Mouse (Mus musculus) retina, adult 2 months (tissue): ENCODE data around the gene Ankrd31.
"Not testable (repeated sequence)": the region's sequence is repeated elsewhere in the genome, so short reads cannot be mapped to it uniquely, and the experiment has no call there.

ENCODE experiments used
- DNase-seq: peaks from one replicate; pipeline ENCODE4 v3.0.0-alpha.2; 2012; ENCODE audit warnings: low read depth, low spot score

Ankrd31 gene

DNA sequence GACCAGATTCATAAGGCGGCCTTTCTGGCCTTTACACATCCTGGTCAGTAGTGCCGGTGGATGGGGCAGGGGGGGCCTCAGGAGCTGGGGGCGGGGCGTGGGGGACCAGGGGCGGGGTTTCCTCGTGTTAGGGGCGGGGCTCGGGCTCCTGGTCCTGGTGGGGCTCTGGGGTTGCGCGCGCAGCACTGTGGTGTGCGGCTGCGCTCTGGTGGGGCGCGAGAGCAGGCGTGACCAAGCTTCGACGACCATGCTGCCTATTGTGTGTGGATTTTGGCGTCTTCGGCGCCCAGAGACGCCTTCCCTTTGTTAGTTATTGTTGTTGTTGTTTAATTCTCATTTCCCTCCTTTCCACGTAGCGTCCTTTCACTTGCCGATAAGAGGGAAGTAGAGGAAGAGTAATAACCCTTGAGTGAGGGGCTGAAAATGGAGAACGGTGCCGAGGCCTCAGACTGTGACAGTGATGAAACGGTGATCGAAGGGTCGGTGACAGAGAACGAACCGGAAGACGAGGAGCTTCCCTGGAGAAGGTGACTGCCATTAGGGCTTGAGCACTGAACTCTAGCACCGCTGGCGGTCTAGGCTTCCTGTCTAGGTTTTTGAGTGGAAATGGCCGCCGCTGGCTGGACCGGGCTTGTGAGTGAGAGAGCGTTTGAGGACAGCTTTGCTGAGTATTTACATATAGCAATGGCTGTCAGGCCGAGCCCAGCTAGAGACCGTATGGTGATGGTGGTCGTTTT is at the start of gene Ankrd31:
TSS of gene Ankrd31 (plus strand) at position 164 of the 737 bp plus-strand sequence.
- no peak for DNase-seq

GRCm38 (mm10) chr13:96702567-96703278 is 45.3 kb upstream of the Ankrd31 start:
- DNase-seq = no peak

- no peak for DNase-seq
Measured at GRCm38 (mm10) chr13:96709269-96710233, 38.5 kb upstream of the Ankrd31 start.

- DNase-seq = no peak
Measured at GRCm38 (mm10) chr13:96716311-96716710, 31.8 kb upstream of the Ankrd31 start.

DNA sequence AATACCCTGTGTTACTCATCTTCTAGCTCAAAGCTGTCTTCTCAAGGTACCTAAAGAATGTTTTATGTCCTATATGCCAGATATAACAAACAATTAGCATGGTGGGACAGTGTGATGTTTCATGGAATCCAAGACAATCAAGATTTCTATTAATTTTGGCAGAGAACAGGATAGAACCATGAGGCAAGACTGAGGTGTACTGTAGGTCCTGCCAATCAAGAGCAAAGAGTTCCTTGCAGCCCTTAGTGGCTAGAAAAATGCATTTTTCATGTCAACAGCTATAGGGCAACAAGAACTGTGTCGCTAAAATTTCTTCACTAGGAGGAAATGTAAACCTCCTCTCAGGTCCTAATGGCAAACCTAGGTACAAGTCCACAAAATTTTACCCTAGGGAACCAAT is 30.3 kb upstream of the Ankrd31 start:
- no peak for DNase-seq

DNA sequence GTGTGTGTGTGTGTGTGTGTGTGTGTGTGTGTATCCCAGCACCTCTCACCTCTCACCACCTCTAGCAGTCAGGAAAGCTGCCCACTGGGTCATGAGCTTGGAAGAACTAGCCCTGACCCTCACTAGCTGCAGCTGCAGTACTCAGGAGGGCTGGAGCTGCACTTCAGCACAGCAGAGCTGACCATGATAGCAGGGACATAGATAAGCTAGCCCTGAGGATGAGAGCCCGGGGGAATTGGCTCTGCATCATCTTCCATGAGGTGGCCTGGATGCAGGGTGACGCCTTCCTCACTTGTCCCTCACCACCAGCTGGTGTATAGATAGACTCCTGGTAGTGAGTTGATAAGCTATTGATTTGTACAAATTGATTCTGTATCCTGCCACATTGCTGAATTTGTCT is 28.1 kb upstream of the Ankrd31 start:
- no peak for DNase-seq

DNA sequence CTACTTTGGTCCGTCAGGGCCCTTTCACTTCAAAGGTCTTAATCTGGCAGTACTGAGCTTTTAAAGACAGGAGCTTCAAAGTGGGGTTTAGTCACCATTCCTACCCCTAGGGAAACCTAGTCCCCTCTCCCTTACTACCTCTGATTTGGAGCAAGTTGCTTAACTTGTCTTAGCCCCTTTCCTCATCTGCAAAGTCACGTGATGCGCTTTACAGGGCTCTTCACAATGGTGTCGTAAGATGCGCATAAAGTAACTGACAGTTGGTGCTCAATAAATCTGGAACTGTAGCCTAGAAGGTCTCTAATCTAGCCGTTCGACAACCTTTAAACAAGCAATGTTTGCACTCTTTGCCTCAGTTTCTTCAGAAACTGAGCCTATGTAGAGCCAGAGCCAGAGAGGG is 19.8 kb upstream of the Ankrd31 start:
- no peak for DNase-seq

- DNase-seq = no peak
Measured at GRCm38 (mm10) chr13:96729146-96729545, 18.9 kb upstream of the Ankrd31 start.

- no peak for DNase-seq
Measured at GRCm38 (mm10) chr13:96730116-96730515, 18.0 kb upstream of the Ankrd31 start.

DNA sequence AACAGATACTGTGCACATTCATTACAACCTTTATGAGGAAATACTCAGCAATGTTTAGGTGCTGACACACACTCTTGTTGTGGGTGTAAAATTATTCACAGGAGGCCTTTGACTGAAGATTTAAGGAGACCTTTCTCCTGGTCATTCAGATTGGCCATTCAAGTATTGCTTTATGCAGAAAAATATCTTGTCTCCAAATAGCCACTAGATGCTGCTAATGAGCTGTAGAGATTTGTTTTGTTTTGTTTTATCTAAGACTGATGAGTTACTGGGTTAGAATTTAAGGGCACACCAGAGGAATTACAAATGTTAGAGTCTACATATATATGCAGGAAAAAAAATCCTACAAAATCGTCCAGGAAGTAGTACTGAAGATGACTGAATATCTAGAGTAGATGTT is 12.9 kb upstream of the Ankrd31 start:
- peak; percentile 20 for DNase-seq

- no peak for DNase-seq
Measured at GRCm38 (mm10) chr13:96740159-96740558, 7.9 kb upstream of the Ankrd31 start.

DNA sequence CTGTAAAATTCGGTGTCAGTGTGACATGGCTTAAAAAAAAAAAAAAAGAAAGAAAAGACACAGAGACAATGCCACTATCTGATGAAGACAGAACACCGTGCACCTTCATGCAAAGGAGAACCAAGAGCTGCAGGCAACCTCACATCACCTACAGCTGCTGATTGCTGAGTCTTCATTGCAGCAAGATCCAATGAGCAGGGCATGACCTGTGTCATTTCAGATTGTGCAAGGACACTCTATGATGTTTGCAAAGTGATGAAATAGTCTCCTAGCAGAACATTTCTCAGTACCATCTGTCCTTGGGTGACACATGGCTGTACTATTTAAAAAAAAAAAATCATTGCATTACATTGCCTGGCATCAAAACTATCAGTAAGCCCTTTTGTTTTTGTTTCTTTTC is 5.2 kb upstream of the Ankrd31 start:
- DNase-seq = no peak

DNA sequence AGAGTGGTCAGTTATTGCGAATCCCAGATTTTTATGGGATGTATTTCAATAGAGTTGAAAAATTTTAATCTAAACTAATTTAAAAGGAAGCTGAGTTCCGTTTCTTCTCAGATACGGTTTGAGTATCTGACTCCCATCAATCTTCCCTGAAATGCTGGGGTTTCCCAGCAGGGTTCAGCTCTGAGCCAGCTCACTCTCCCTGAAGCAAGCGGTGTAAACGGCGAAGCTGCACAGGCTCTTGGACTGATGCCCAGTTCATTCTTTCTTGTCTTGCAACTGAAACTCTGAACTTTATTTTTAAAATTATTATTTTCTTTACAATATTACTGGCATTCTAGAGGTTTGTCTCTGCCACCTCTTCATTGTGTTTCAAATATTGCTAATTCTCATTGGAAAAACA is 2.0 kb upstream of the Ankrd31 start:
- no peak for DNase-seq

- no peak for DNase-seq
Measured at GRCm38 (mm10) chr13:96749859-96750258, 1.8 kb downstream of the Ankrd31 start.

DNA sequence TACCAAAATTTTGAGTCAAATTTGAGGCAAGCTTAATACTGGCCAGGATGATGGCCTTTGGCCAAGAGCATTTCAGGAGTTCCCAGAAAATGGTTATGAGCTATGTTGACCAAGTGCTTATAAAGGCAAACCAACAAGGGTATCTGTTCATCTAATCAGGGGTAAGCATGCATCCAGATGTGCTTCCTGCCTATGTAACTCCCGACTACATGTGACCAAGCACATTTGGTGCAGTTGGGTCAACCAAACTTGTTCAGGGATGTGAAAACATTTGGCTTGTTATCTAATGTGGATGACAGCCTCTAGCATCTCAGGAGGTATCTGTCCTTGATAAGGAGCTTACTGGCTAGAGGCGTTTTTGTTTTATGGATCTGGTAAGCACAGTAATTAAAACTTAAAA is 12.8 kb downstream of the Ankrd31 start:
- DNase-seq = no peak

DNA sequence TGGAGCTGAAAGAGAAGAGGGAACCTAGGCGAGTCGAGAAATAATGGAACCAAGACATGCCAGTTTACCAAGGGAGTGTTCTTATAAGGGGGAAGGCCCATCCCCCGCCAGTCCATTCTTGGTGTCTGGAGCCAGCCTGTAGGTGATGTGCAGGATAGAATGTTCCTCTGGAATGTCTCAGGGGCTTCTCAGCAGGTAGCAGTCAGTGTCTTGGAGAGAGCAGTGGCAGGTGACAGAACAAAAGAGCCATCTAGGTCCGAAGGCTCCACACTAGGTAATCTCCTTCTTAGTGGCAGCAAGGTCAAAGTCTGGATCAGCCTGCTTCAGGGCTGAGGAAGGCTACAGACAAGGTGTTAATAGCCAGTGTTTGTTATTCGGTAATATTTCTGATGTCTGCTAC is 38.0 kb downstream of the Ankrd31 start:
- not testable (repeated sequence) for DNase-seq

DNA sequence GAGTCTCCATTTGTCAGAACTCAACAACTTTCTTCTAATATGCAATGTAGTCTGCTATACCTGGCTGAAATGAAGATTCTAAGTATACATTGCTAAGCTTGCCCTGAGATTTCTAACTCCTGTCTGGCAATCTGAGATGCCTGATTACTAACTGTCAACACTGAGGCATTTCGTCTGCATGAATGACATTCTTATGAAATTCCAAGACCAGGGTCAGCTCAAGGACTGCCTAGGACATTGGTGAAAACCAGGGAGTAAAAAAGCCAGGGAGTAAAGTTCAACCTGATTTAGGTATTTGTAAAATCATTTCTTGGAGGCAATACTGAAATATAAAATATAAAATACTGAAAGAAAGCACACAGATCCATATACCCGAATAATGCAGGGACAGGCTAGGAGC is 45.4 kb downstream of the Ankrd31 start:
- no peak for DNase-seq

DNA sequence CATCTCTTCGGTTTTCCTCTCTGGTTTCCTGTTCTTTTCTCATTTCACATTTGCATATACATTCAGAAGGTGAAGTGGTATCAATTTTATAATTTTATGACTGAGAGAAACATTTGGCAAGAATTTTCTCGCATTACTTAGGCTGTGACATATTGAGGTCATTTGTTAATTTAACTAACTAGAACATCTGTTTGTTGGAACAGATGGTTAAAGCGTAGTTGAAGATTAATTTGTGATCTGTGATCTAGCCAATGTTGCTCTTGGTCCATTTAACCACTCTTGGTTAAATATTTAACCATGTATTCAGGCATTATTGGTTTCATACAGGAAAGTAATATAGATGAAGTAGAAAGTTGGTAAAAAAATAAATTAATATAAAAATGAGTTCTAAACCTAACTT is 47.2 kb downstream of the Ankrd31 start:
- DNase-seq = no peak

GRCm38 (mm10) chr13:96797500-96797899 is 49.4 kb downstream of the Ankrd31 start:
- DNase-seq = no peak

DNA sequence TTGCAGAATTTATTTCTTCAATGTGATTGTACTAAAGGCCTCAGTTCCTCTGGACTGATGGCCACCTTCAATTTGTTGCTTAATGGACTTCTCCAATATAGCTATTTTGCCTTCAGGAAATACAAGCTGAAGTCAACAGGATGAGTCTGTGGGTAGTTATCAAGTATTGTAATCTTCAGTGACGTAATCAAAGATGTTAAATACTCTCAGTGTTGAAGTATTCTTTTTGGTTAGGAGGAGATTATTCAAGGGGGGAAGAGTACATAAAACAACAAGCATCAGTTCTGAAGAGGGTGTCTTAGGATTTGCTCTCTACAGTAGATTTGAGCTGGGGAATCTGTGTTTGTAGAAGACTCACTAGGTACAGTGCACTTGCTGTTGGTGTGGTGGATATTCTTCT is 101.7 kb downstream of the Ankrd31 start:
- no peak for DNase-seq

DNA sequence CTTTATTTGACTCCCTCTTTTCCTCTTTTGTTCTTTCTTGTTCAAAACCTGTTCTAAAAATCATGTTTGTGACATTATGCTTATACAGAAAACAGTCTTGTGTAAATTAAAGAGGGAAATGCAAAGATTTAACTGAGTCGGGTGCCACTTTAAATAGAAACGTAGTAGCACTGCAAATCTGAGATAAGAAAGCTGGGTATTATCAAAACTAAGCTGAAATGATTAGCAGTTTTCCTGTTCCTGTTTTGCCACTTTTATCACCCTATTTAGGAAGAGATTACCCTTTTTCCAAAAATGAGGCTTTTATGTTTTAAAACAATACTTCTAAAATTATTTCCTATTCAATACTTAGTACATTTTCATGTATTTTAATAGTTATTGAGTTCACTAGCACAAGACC is 104.1 kb downstream of the Ankrd31 start:
- no peak for DNase-seq

DNA sequence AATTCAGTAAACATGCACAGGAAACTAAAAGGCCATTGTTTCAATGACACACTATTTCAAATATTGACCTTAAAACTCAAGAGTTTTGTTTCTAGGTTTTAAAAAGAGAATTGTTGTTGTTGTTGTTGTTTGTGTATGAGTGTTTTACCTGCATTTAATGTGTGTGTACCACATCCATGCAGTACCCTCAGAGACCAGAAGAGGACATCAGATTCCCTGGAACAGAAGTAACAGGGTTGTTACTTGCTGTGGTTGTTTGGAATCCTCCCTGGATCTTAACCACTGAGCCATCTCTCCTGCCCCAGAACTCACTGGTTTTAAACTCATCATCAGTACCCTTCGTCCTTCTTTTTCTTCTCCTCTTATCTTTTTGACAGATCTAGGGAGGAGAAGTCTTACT is 105.2 kb downstream of the Ankrd31 start:
- DNase-seq = no peak
